Mouse (Mus musculus): ENCODE measurements around the gene Ldb3. TPM values are rescaled to one million over a fixed set of nuclear protein-coding genes. Genes with fewer than 3 reads are reported as not detected.
A peak's percentile ranks its signal among the peaks of the same experiment; 100 is the strongest.

Ldb3 gene
- total RNA-seq, 2 experiments from 2014 or later, result 2.2 to 3.1 TPM

- DNase-seq (ENCODE audit: low spot score in 2 of 2), result no peak
These were observed 75.9 kb downstream of the Ldb3 start for GRCm38 (mm10) chr14:34512602-34513001.

GRCm38 (mm10) chr14:34511901-34512300, 76.6 kb downstream of the Ldb3 start:
- DNase-seq (ENCODE audit: low spot score in 2 of 2), result no peak

- no peak for DNase-seq (ENCODE audit: low spot score in 2 of 2)
These were observed 79.5 kb downstream of the Ldb3 start for GRCm38 (mm10) chr14:34508842-34509439.

GRCm38 (mm10) chr14:34508187-34508840, 80.2 kb downstream of the Ldb3 start:
- no peak for DNase-seq (ENCODE audit: low spot score in 2 of 2)

- no peak for DNase-seq (ENCODE audit: low spot score in 2 of 2)
These were observed 83.2 kb downstream of the Ldb3 start for GRCm38 (mm10) chr14:34505309-34505708.

- DNase-seq (ENCODE audit: low spot score in 2 of 2), result no peak
These were observed 84.1 kb downstream of the Ldb3 start for GRCm38 (mm10) chr14:34504377-34504776.

- no peak for DNase-seq (ENCODE audit: low spot score in 2 of 2)
These were observed 84.7 kb downstream of the Ldb3 start for GRCm38 (mm10) chr14:34503759-34504158.

- no peak for DNase-seq (ENCODE audit: low spot score in 2 of 2)
These were observed 85.2 kb downstream of the Ldb3 start, which contains the start of gene Bmpr1a for GRCm38 (mm10) chr14:34503325-34503647. Gene Bmpr1a, minus strand, starts transcription at chr14:34503341.

GRCm38 (mm10) chr14:34502475-34503324, 85.8 kb downstream of the Ldb3 start:
- peak; percentile 82 to 90 for DNase-seq (ENCODE audit: low spot score in 2 of 2)

- peak; percentile 23 to 36 for DNase-seq (ENCODE audit: low spot score in 2 of 2)
These were observed 86.5 kb downstream of the Ldb3 start for GRCm38 (mm10) chr14:34501804-34502474.

GRCm38 (mm10) chr14:34501447-34501803, 87.1 kb downstream of the Ldb3 start:
- no peak for DNase-seq (ENCODE audit: low spot score in 2 of 2)

GRCm38 (mm10) chr14:34500309-34500708, 88.2 kb downstream of the Ldb3 start:
- DNase-seq (ENCODE audit: low spot score in 2 of 2), result no peak

- DNase-seq (ENCODE audit: low spot score in 2 of 2), result no peak
These were observed 88.8 kb downstream of the Ldb3 start for GRCm38 (mm10) chr14:34499664-34500063.

GRCm38 (mm10) chr14:34497346-34497745, 91.1 kb downstream of the Ldb3 start:
- no peak for DNase-seq (ENCODE audit: low spot score in 2 of 2)

GRCm38 (mm10) chr14:34493682-34494081, 94.8 kb downstream of the Ldb3 start:
- no peak for DNase-seq (ENCODE audit: low spot score in 2 of 2)

GRCm38 (mm10) chr14:34492688-34493087, 95.8 kb downstream of the Ldb3 start:
- DNase-seq (ENCODE audit: low spot score in 2 of 2), result no peak

- DNase-seq (ENCODE audit: low spot score in 2 of 2), result no peak
These were observed 97.5 kb downstream of the Ldb3 start for GRCm38 (mm10) chr14:34490965-34491364.

- no peak for DNase-seq (ENCODE audit: low spot score in 2 of 2)
These were observed 98.6 kb downstream of the Ldb3 start for GRCm38 (mm10) chr14:34489928-34490327.

- no peak for DNase-seq (ENCODE audit: low spot score in 2 of 2)
These were observed 102.3 kb downstream of the Ldb3 start for GRCm38 (mm10) chr14:34486169-34486568.

GRCm38 (mm10) chr14:34483469-34484341, 104.8 kb downstream of the Ldb3 start:
- DNase-seq (ENCODE audit: low spot score in 2 of 2), result no peak
